Mouse (Mus musculus): Measurements from ENCODE around the gene Grtp1.

GRCm38 (mm10) chr8:13188857-13189256 lies 11.6 kb downstream of the Grtp1 start:
- no peak for TF ChIP-seq CTCF (IDR thresholded peaks at IDR 0.05; ENCODE audit: low read depth, low read length)
- no peak for TF ChIP-seq POLR2A (IDR thresholded peaks at IDR 0.05; ENCODE audit: borderline replicate concordance, low read depth, low read length)

Measured in bone marrow macrophage, adult 2 months (primary cell).